In genomic region chr10:5560526-5560925, GRCm38 (mm10) we compare ENCODE assay signal across 21 mouse cellular contexts. TPM values are rescaled to one million over a fixed set of nuclear protein-coding genes. Genes with fewer than 3 reads are reported as not detected.
A peak's percentile ranks its signal among the peaks of the same experiment; 100 is the strongest.
DNase-seq lines count a peak whose midpoint lies in the region; TF ChIP-seq lines count a peak whose summit lies in the region.
"Had no signal": no experiment of that assay in that cellular context is flagged by ENCODE, and none has a peak within 500 bp of the region (broad histone marks: within the 10 kb centered on the region; RNA-seq: fewer than 3 reads in every experiment).

No protein-coding gene starts in this region.

- H3K27me3 ChIP-seq in ES-Bruce4 (ENCODE audit: control insufficient read depth, insufficient read depth, low read length, poor library complexity, severe bottlenecking): no peaks in the 10 kb centered on the region
- H3K27me3 ChIP-seq: embryonic facial prominence, embryonic 12.5 days; forebrain, embryonic 13.5 days; forebrain, embryonic 15.5 days had no signal

- TF ChIP-seq POLR2A in ES-Bruce4 (IDR thresholded peaks at IDR 0.05; ENCODE audit: insufficient read depth, low read length): no peak

- peak overlapping the region; percentile 18; the same call in 1 of the 2 replicates for H3K27ac ChIP-seq in ES-Bruce4 (ENCODE audit: insufficient read depth, low read length)
- H3K27ac ChIP-seq: embryonic facial prominence, embryonic 10.5 days; embryonic facial prominence, embryonic 12.5 days; forebrain, embryonic 13.5 days; forebrain, embryonic 15.5 days had no signal

- no peaks in the 10 kb centered on the region for H3K36me3 ChIP-seq in ES-Bruce4 (ENCODE audit: control insufficient read depth, insufficient read depth, low read length, poor library complexity, severe bottlenecking)
- H3K36me3 ChIP-seq: embryonic facial prominence, embryonic 10.5 days; embryonic facial prominence, embryonic 12.5 days; forebrain, embryonic 15.5 days had no signal

- no peaks in the 10 kb centered on the region for H3K9me3 ChIP-seq in ES-Bruce4 (replicated peaks; ENCODE audit: control insufficient read depth, insufficient read depth, low read length, poor library complexity, severe bottlenecking)
- H3K9me3 ChIP-seq: embryonic facial prominence, embryonic 10.5 days; embryonic facial prominence, embryonic 12.5 days; forebrain, embryonic 13.5 days; forebrain, embryonic 15.5 days had no signal

- peak; percentile 76 for DNase-seq in ES-CJ7 (ENCODE audit: low read depth, low spot score)
- peak; percentile 66 for DNase-seq in ZHBTc4 (ENCODE audit: low read depth, low spot score)
- no peak for DNase-seq in retina, postnatal 1 day
- no peak for DNase-seq in layer of hippocampus, adult 18-20 months (ENCODE audit: low spot score in 2 of 2)
- DNase-seq: adrenal gland, adult 2 months; adrenal gland, postnatal 14 days; adrenal gland, postnatal 36 days; cerebellum, adult 11-12 months; cerebellum, adult 2 months; cerebellum, adult 9-10 months; cerebellum, postnatal 10 days; cerebellum, postnatal 25 days; forebrain, postnatal 0 days had no signal

- no peak overlapping the region for H3K4me3 ChIP-seq in ES-Bruce4 (ENCODE audit: low read depth, low read length)
- H3K4me3 ChIP-seq: embryonic facial prominence, embryonic 10.5 days; embryonic facial prominence, embryonic 12.5 days; forebrain, embryonic 13.5 days; forebrain, embryonic 15.5 days had no signal

- TF ChIP-seq EP300 in ES-Bruce4 (IDR thresholded peaks at IDR 0.05; ENCODE audit: insufficient read depth, low read depth, low read length): 0 out of 2 replicates have a peak, but pooled peaks have one; percentile 23

- no peak overlapping the region for H3K9ac ChIP-seq in ES-Bruce4 (ENCODE audit: low read depth, poor library complexity, severe bottlenecking)
- H3K9ac ChIP-seq: embryonic facial prominence, embryonic 12.5 days; forebrain, embryonic 13.5 days; forebrain, embryonic 15.5 days; forebrain, postnatal 0 days had no signal

- no peak for TF ChIP-seq CTCF in ES-Bruce4 (IDR thresholded peaks at IDR 0.05; ENCODE audit: low read depth, low read length)

- H3K4me1 ChIP-seq in ES-Bruce4 (ENCODE audit: control insufficient read depth, insufficient read depth, low read length): peaks cover 3% of the 10 kb centered on the region
- H3K4me1 ChIP-seq: embryonic facial prominence, embryonic 10.5 days; embryonic facial prominence, embryonic 12.5 days; forebrain, embryonic 13.5 days; forebrain, embryonic 15.5 days had no signal

RNA-seq across cellular contexts. Expression of gene Syne1, which starts 9.2 kb away (rescaled TPM):
- 2.2 and 3.2 TPM in 2 replicates for polyA plus RNA-seq in ES-Bruce4 (2011; ENCODE audit: insufficient read depth, insufficient read length, low read depth, missing spikeins)
- 100 to 1,000 TPM; 296 to 313 TPM for total RNA-seq in layer of hippocampus, adult 18-20 months (2021)

RNA-seq across cellular contexts. Expression of gene Myct1, which starts 33.0 kb away (rescaled TPM):
- not detected in 2 replicates for polyA plus RNA-seq in ES-Bruce4 (2011; ENCODE audit: insufficient read depth, insufficient read length, low read depth, missing spikeins)
- total RNA-seq in layer of hippocampus, adult 18-20 months (2021): under 1 TPM; 0.15 to 0.25 TPM
- total RNA-seq: ES-E14, MEL had no signal
- polyA plus RNA-seq: C2C12 had no signal

Comparison
In these comparisons a context has a peak if more than half of its experiments do, and no peak if none do; other contexts are left out.
1. DNase-seq: peak in ES-CJ7 (single experiment) and ZHBTc4 (single experiment); none in retina, postnatal 1 day (single experiment) and layer of hippocampus, adult 18-20 months (0 of 2).